Mouse (Mus musculus): ENCODE measurements around the gene Efcab5. TPM values are rescaled to one million over a fixed set of nuclear protein-coding genes. Genes with fewer than 3 reads are reported as not detected.
"Not testable (repeated sequence)": the region's sequence is repeated elsewhere in the genome, so short reads cannot be mapped to it uniquely, and the experiment has no call there.

The Efcab5 gene
- polyA plus RNA-seq, 1 experiment, result not detected

- peaks cover 6% of the 10 kb centered on the region; the same call in 1 of the 2 replicates for H3K4me1 ChIP-seq (ENCODE audit: control insufficient read depth, insufficient read depth, insufficient read length, low read length)
- no peak overlapping the region for H3K4me3 ChIP-seq (ENCODE audit: insufficient read depth, low read depth, low read length)
- H3K27ac ChIP-seq (replicated peaks; ENCODE audit: low read depth, low read length), result no peak overlapping the region
Measured at GRCm38 (mm10) chr11:77193941-77194553, 5.3 kb upstream of the Efcab5 start.

- Histone ChIP-seq H3K4me3 (ENCODE audit: insufficient read depth, low read depth, low read length) (no peak overlapping the region), H3K27ac (replicated peaks; ENCODE audit: low read depth, low read length) (no peak overlapping the region), H3K4me1 (ENCODE audit: control insufficient read depth, insufficient read depth, insufficient read length, low read length) (peaks cover 6% of the 10 kb centered on the region; the same call in 1 of the 2 replicates)
Measured at GRCm38 (mm10) chr11:77193410-77193809, 4.6 kb upstream of the Efcab5 start.

GRCm38 (mm10) chr11:77184926-77185325 is 3.8 kb downstream of the Efcab5 start:
- Histone ChIP-seq H3K27ac (replicated peaks; ENCODE audit: low read depth, low read length) (no peak overlapping the region), H3K4me3 (ENCODE audit: insufficient read depth, low read depth, low read length) (no peak overlapping the region), H3K4me1 (ENCODE audit: control insufficient read depth, insufficient read depth, insufficient read length, low read length) (no peaks in the 10 kb centered on the region)

GRCm38 (mm10) chr11:77182616-77183015 is 6.2 kb downstream of the Efcab5 start:
- no peak overlapping the region for H3K4me3 ChIP-seq (ENCODE audit: insufficient read depth, low read depth, low read length)
- no peaks in the 10 kb centered on the region for H3K4me1 ChIP-seq (ENCODE audit: control insufficient read depth, insufficient read depth, insufficient read length, low read length)
- no peak overlapping the region for H3K27ac ChIP-seq (replicated peaks; ENCODE audit: low read depth, low read length)

GRCm38 (mm10) chr11:77182041-77182440 is 6.7 kb downstream of the Efcab5 start:
- Histone ChIP-seq H3K4me3 (ENCODE audit: insufficient read depth, low read depth, low read length) (no peak overlapping the region), H3K4me1 (ENCODE audit: control insufficient read depth, insufficient read depth, insufficient read length, low read length) (no peaks in the 10 kb centered on the region), H3K27ac (replicated peaks; ENCODE audit: low read depth, low read length) (no peak overlapping the region)

- no peak overlapping the region for H3K4me3 ChIP-seq (ENCODE audit: insufficient read depth, low read depth, low read length)
- no peaks in the 10 kb centered on the region for H3K4me1 ChIP-seq (ENCODE audit: control insufficient read depth, insufficient read depth, insufficient read length, low read length)
Measured at GRCm38 (mm10) chr11:77181528-77181927, 7.2 kb downstream of the Efcab5 start.

GRCm38 (mm10) chr11:77180886-77181285 is 7.9 kb downstream of the Efcab5 start:
- no peak overlapping the region for H3K27ac ChIP-seq (replicated peaks; ENCODE audit: low read depth, low read length)
- H3K4me3 ChIP-seq (ENCODE audit: insufficient read depth, low read depth, low read length), result no peak overlapping the region
- no peaks in the 10 kb centered on the region for H3K4me1 ChIP-seq (ENCODE audit: control insufficient read depth, insufficient read depth, insufficient read length, low read length)

More at GRCm38 (mm10) chr11:77181528-77181927, 7.2 kb downstream of the Efcab5 start:
- H3K27ac ChIP-seq (replicated peaks; ENCODE audit: low read depth, low read length), result no peak overlapping the region

- H3K27ac ChIP-seq (replicated peaks; ENCODE audit: low read depth, low read length), result no peak overlapping the region
- H3K4me1 ChIP-seq (ENCODE audit: control insufficient read depth, insufficient read depth, insufficient read length, low read length), result no peaks in the 10 kb centered on the region
- H3K4me3 ChIP-seq (ENCODE audit: insufficient read depth, low read depth, low read length), result no peak overlapping the region
Measured at GRCm38 (mm10) chr11:77179771-77180170, 9.0 kb downstream of the Efcab5 start.

- H3K4me1 ChIP-seq (ENCODE audit: control insufficient read depth, insufficient read depth, insufficient read length, low read length), result no peaks in the 10 kb centered on the region
- H3K4me3 ChIP-seq (ENCODE audit: insufficient read depth, low read depth, low read length), result no peak overlapping the region
- H3K27ac ChIP-seq (replicated peaks; ENCODE audit: low read depth, low read length), result no peak overlapping the region
Measured at GRCm38 (mm10) chr11:77174531-77174930, 14.2 kb downstream of the Efcab5 start.

- Histone ChIP-seq H3K4me3 (ENCODE audit: insufficient read depth, low read depth, low read length) (no peak overlapping the region), H3K27ac (replicated peaks; ENCODE audit: low read depth, low read length) (no peak overlapping the region), H3K4me1 (ENCODE audit: control insufficient read depth, insufficient read depth, insufficient read length, low read length) (no peaks in the 10 kb centered on the region)
Measured at GRCm38 (mm10) chr11:77173731-77174130, 15.0 kb downstream of the Efcab5 start.

GRCm38 (mm10) chr11:77160744-77161143 is 28.0 kb downstream of the Efcab5 start:
- H3K4me3 ChIP-seq (ENCODE audit: insufficient read depth, low read depth, low read length), result no peak overlapping the region
- H3K4me1 ChIP-seq (ENCODE audit: control insufficient read depth, insufficient read depth, insufficient read length, low read length), result no peaks in the 10 kb centered on the region

GRCm38 (mm10) chr11:77160341-77160740 is 28.4 kb downstream of the Efcab5 start:
- Histone ChIP-seq H3K4me3 (ENCODE audit: insufficient read depth, low read depth, low read length) (no peak overlapping the region), H3K27ac (replicated peaks; ENCODE audit: low read depth, low read length) (no peak overlapping the region), H3K4me1 (ENCODE audit: control insufficient read depth, insufficient read depth, insufficient read length, low read length) (no peaks in the 10 kb centered on the region)

More at GRCm38 (mm10) chr11:77160744-77161143, 28.0 kb downstream of the Efcab5 start:
- no peak overlapping the region for H3K27ac ChIP-seq (replicated peaks; ENCODE audit: low read depth, low read length)

- Histone ChIP-seq H3K4me3 (ENCODE audit: insufficient read depth, low read depth, low read length) (no peak overlapping the region), H3K27ac (replicated peaks; ENCODE audit: low read depth, low read length) (no peak overlapping the region), H3K4me1 (ENCODE audit: control insufficient read depth, insufficient read depth, insufficient read length, low read length) (no peaks in the 10 kb centered on the region)
Measured at GRCm38 (mm10) chr11:77154214-77154613, 34.6 kb downstream of the Efcab5 start.

- Histone ChIP-seq H3K4me3 (ENCODE audit: insufficient read depth, low read depth, low read length) (no peak overlapping the region), H3K4me1 (ENCODE audit: control insufficient read depth, insufficient read depth, insufficient read length, low read length) (no peaks in the 10 kb centered on the region), H3K27ac (replicated peaks; ENCODE audit: low read depth, low read length) (no peak overlapping the region)
Measured at GRCm38 (mm10) chr11:77150806-77151205, 38.0 kb downstream of the Efcab5 start.

GRCm38 (mm10) chr11:77149783-77150630 is 38.8 kb downstream of the Efcab5 start:
- H3K4me1 ChIP-seq (ENCODE audit: control insufficient read depth, insufficient read depth, insufficient read length, low read length); H3K4me3 ChIP-seq (ENCODE audit: insufficient read depth, low read depth, low read length): not testable (repeated sequence)

GRCm38 (mm10) chr11:77148774-77149173 is 40.0 kb downstream of the Efcab5 start:
- no peak overlapping the region for H3K27ac ChIP-seq (replicated peaks; ENCODE audit: low read depth, low read length)
- no peaks in the 10 kb centered on the region for H3K4me1 ChIP-seq (ENCODE audit: control insufficient read depth, insufficient read depth, insufficient read length, low read length)
- H3K4me3 ChIP-seq (ENCODE audit: insufficient read depth, low read depth, low read length), result no peak overlapping the region

More at GRCm38 (mm10) chr11:77149783-77150630, 38.8 kb downstream of the Efcab5 start:
- H3K27ac ChIP-seq (replicated peaks; ENCODE audit: low read depth, low read length), result not testable (repeated sequence)

Measured in brown adipose tissue, adult 24 weeks (tissue).